Mouse (Mus musculus): ENCODE data around the gene Atf6. TPM values are rescaled to one million over a fixed set of nuclear protein-coding genes. Genes with fewer than 3 reads are reported as not detected.

The Atf6 gene
- total and polyA plus RNA-seq, 3 experiments = 11.7 to 16.4 TPM; not detected in 1

- Histone ChIP-seq H3K4me3 (ENCODE audit: control insufficient read depth in 1 of 2, insufficient read depth in 1 of 2, low read depth in 2 of 2, low read length in 2 of 2) (peak overlapping the region; percentile 32 to 52; a peak in 3 of 4 replicates), H3K79me2 (ENCODE audit: control insufficient read depth, insufficient read depth, low read length, poor library complexity) (peaks cover 57% of the 10 kb centered on the region), H3K9ac (ENCODE audit: control insufficient read depth, low read depth, low read length, poor library complexity, severe bottlenecking) (no peak overlapping the region), H3K27ac (ENCODE audit: control insufficient read depth, low read depth, low read length) (peak overlapping the region; percentile 82), H3K4me1 (ENCODE audit: control insufficient read depth in 1 of 2, insufficient read depth in 2 of 2, low read length in 2 of 2) (peaks cover 9 to 29% of the 10 kb centered on the region in 2 experiments), H3K27me3 (ENCODE audit: control insufficient read depth in 1 of 2, insufficient read depth in 2 of 2, low read length in 2 of 2) (no peaks in the 10 kb centered on the region), H3K9me3 (replicated peaks; ENCODE audit: insufficient read depth, low read length) (no peaks in the 10 kb centered on the region), H3K36me3 (ENCODE audit: control insufficient read depth in 1 of 2, insufficient read depth in 2 of 2, low read length in 2 of 2) (peaks cover 0 to 55% of the 10 kb centered on the region in 2 experiments; a peak in 2 of 4 replicates)
- peak; percentile 80 for DNase-seq (ENCODE audit: low read depth, low spot score)
- TF ChIP-seq ETS1 (IDR thresholded peaks at IDR 0.05; ENCODE audit: low read depth, low read length) (peak; percentile 85), EP300 (IDR thresholded peaks at IDR 0.05; ENCODE audit: low read depth in 1 of 2, low read length in 2 of 2) (peak; percentile 67 to 81), UBTF (IDR thresholded peaks at IDR 0.05; ENCODE audit: borderline replicate concordance, insufficient read depth, low read depth, low read length) (no peak), SIN3A (IDR thresholded peaks at IDR 0.05; ENCODE audit: low read length) (peak; percentile 70), MAX (IDR thresholded peaks at IDR 0.05; ENCODE audit: low read length) (peak; percentile 51), MXI1 (IDR thresholded peaks at IDR 0.05; ENCODE audit: low read depth, low read length) (peak; percentile 74), NELFE (IDR thresholded peaks at IDR 0.05; ENCODE audit: low read depth, low read length) (no peak), TCF12 (IDR thresholded peaks at IDR 0.05; ENCODE audit: low read depth, low read length) (peak; percentile 54; the same call in 1 of the 2 replicates), CHD2 (IDR thresholded peaks at IDR 0.05; ENCODE audit: low read length) (no peak), GATA1 (IDR thresholded peaks at IDR 0.05; ENCODE audit: low read depth, low read length) (peak; percentile 83), CTCF (IDR thresholded peaks at IDR 0.05 in 2 of 3, conservative IDR thresholded peaks at IDR 0.05 in 1 of 3; ENCODE audit: control insufficient read depth in 1 of 3, insufficient read depth in 1 of 3, low read depth in 2 of 3, low read length in 3 of 3, poor library complexity in 1 of 3, severe bottlenecking in 1 of 3) (no peak), ZC3H11A (IDR thresholded peaks at IDR 0.05; ENCODE audit: low read depth, low read length) (no peak), USF1 (IDR thresholded peaks at IDR 0.05; ENCODE audit: low read depth, low read length) (no peak), TAL1 (IDR thresholded peaks at IDR 0.05; ENCODE audit: low read length) (peak; percentile 39; the same call in 1 of the 2 replicates), MYB (IDR thresholded peaks at IDR 0.05; ENCODE audit: low read depth, low read length) (no peak), JUND (IDR thresholded peaks at IDR 0.05; ENCODE audit: low read depth, low read length) (no peak; the same call in 1 of the 2 replicates), BHLHE40 (IDR thresholded peaks at IDR 0.05; ENCODE audit: borderline replicate concordance, low read depth, low read length) (peak; percentile 63; the same call in 1 of the 2 replicates), ZNF384 (IDR thresholded peaks at IDR 0.05; ENCODE audit: low read depth, low read length) (peak; percentile 96), MAFK (IDR thresholded peaks at IDR 0.05; ENCODE audit: borderline replicate concordance, low read depth, low read length) (peak; percentile 48; the same call in 1 of the 2 replicates), SMC3 (IDR thresholded peaks at IDR 0.05; ENCODE audit: low read depth, low read length) (no peak), POLR2AphosphoS5 (IDR thresholded peaks at IDR 0.05; ENCODE audit: borderline replicate concordance, low read depth, low read length) (no peak), MYC (IDR thresholded peaks at IDR 0.05; ENCODE audit: low read depth, low read length) (peak; percentile 48; the same call in 1 of the 2 replicates), ZMIZ1 (IDR thresholded peaks at IDR 0.05; ENCODE audit: low read depth, low read length) (no peak), RAD21 (IDR thresholded peaks at IDR 0.05; ENCODE audit: low read depth, low read length) (no peak), POLR2AphosphoS2 (IDR thresholded peaks at IDR 0.05; ENCODE audit: low read length) (no peak), RCOR1 (IDR thresholded peaks at IDR 0.05; ENCODE audit: low read depth, low read length) (peak; percentile 90)
These were observed 4.5 kb downstream of the Atf6 start for GRCm38 (mm10) chr1:170863033-170863432.

Data from MEL (cell line).